Mouse (Mus musculus) stomach, postnatal 0 days (tissue): ENCODE data around the gene Thsd7a.

Experiments
- CTCF ChIP-seq: IDR thresholded peaks from 2 replicates; pipeline ENCODE4 v1.5.1; 2016; ENCODE audit warnings: antibody characterized with exemption, low read depth, mild to moderate bottlenecking, moderate library complexity
- EP300 ChIP-seq: optimal IDR thresholded peaks from 2 replicates; pipeline ENCODE3; 2016; ENCODE audit warnings: antibody characterized with exemption

GRCm38 (mm10) chr6:12584456-12584855 is 164.8 kb downstream of the Thsd7a start:
- TF ChIP-seq CTCF (no peak), EP300 (no peak)
